Mouse (Mus musculus) intestine, embryonic 14.5 days (tissue): Measurements from ENCODE around the gene Cnnm4. TPM values are rescaled to one million over a fixed set of nuclear protein-coding genes. Genes with fewer than 3 reads are reported as not detected.

Source experiments
- ATAC-seq: fragments of 200-750 bp; cut with Nextera tagmentation; replicated peaks from 2 replicates; pipeline ENCODE4 v1.8.0; 2017; ENCODE audit warnings: low read depth, moderate number of reproducible peaks, moderate TSS enrichment, moderate library complexity; ENCODE audit not compliant: low FRiP score, low TSS enrichment
- DNase-seq: peaks from one replicate; pipeline ENCODE4 v3.0.0-alpha.2; 2018; ENCODE audit warnings: low spot score
- H3K27ac ChIP-seq: fragments of 300-500 bp; sonication (generic); 2 replicates; pipeline ENCODE4 v1.5.1; 2014; ENCODE audit warnings: low read depth, mild to moderate bottlenecking, control low read depth
- H3K27me3 ChIP-seq: fragments of 300-500 bp; sonication (generic); replicated peaks from 2 replicates; pipeline ENCODE4 v1.6.1; 2014; ENCODE audit warnings: low read length, control low read depth; ENCODE audit not compliant: control insufficient read depth, insufficient read depth
- H3K36me3 ChIP-seq: fragments of 300-500 bp; sonication (generic); 2 replicates; pipeline ENCODE4 v1.6.1; 2014; ENCODE audit warnings: low read length, control low read depth; ENCODE audit not compliant: control insufficient read depth, insufficient read depth
- H3K4me1 ChIP-seq: fragments of 300-500 bp; sonication (generic); replicated peaks from 2 replicates; pipeline ENCODE4 v1.6.1; 2014; ENCODE audit warnings: low read length, control low read depth, mixed read lengths; ENCODE audit not compliant: control insufficient read depth, insufficient read depth
- H3K4me2 ChIP-seq: fragments of 300-500 bp; sonication (generic); 2 replicates; pipeline ENCODE4 v1.6.1; 2014; ENCODE audit warnings: low read length
- H3K4me3 ChIP-seq: fragments of 300-500 bp; sonication (generic); 2 replicates; pipeline ENCODE4 v1.5.1; 2014; ENCODE audit warnings: low read depth, low read length, control low read depth, mixed read lengths
- H3K9ac ChIP-seq: fragments of 300-500 bp; sonication (generic); 2 replicates; pipeline ENCODE4 v1.6.1; 2014; ENCODE audit warnings: mild to moderate bottlenecking, low read length
- H3K9me3 ChIP-seq: fragments of 300-500 bp; sonication (generic); 2 replicates; pipeline ENCODE4 v1.6.1; 2016; ENCODE audit warnings: low read length, control low read depth; ENCODE audit not compliant: control insufficient read depth
- WGBS: fragments of 180-500 bp; shearing (Covaris S2); extraction: QIAGEN DNeasy Blood & Tissue Kit; methylation state at CpG from one replicate; pipeline ENCODE4 v1.1.7; 2014; 5-methylcytosine and 5-hydroxymethylcytosine counted together
- polyA plus RNA-seq: library from polyadenylated mRNA; unstranded; fragments of >200 nt; fragmentation: Nextera tagmentation; extraction: Ambion mirVana; gene quantifications from 2 replicates; pipeline ENCODE4 v1.2.1, GENCODE M21; 2014

Cnnm4 gene
- 27.7 and 30.2 TPM in 2 replicates for polyA plus RNA-seq

DNA sequence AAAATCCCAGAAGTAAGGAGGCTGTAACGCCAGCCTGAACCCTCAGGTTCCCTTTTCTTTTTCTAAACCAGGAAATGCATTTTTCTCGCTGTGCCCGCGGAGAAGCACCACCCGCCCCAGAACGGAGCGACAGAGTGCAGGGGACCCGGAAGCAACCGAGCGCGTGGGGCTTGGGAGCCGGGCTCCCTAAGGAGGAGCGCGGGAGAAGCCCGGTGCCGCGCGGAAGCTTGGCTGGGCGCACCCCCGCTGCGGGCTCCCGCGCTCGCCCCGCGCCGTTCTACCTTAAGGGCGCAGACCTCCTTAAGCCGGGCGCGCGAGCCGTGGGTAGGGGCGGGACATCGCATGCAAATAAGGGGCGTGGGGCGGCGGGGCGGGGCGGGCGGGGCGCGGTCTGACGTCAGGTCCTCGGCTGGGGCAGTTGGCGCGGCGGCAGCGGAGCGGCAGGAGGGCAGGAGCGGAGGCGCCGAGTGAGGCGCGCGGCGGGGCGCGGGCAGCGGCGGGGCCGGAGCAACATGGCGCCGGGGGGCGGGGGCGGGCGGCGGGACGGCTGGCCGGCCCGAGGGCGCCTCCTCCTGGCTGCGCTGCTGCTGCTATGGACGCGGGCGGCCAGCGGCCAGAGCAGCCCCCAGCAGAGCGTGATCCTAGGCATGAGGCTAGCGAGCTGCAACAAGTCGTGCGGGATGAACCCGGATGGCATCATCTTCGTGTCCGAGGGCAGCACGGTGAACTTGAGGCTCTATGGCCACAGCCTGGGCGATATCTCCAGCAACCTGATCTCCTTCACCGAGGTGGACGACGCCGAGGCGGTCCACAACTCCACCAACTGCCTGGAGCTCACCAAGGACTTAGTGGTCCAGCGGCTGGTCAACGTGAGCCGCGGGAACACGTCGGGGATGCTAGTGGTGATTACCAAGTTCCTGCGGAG, at the start of gene Cnnm4:
Gene Cnnm4 (plus strand): TSS at position 440 of the 925 bp plus-strand sequence.
- Histone ChIP-seq H3K9ac (peak within 1 kb of the TSS; percentile 73), H3K36me3 (no peaks in the 10 kb centered on the region), H3K4me1 (peaks cover 39% of the 10 kb centered on the region), H3K9me3 (no peaks in the 10 kb centered on the region), H3K27ac (peak within 1 kb of the TSS; percentile 43; the same call in 1 of the 2 replicates), H3K4me2 (peak within 1 kb of the TSS; percentile 59), H3K4me3 (peak within 1 kb of the TSS; percentile 67), H3K27me3 (no peaks in the 10 kb centered on the region)
- DNase-seq (peak; percentile 94), ATAC-seq (peak; percentile 89)
- WGBS: 3% methylated on average over 77 of the region's 98 CpGs

DNA sequence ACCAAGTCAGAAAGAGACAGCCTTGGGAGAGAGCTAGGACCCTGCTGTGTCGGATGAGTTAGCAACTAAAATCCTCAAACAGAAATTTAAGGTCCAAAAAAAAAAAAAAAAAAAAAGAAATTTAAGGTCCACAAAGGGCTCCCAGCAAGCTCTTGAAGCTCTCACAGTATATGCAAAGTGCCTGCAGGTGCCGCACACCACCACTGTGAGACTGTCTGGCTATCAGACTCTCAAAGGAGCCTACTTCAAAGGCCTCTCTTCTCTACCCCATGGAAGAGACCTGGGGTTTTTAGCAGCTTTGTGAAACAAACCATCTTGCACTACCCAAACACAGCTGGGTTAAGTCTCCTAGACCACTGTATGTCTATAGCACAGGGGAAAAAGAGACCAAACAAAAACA, 41.9 kb upstream of the Cnnm4 start:
- Histone ChIP-seq H3K4me2 (no peak overlapping the region), H3K9me3 (no peaks in the 10 kb centered on the region), H3K9ac (no peak overlapping the region), H3K4me3 (no peak overlapping the region), H3K27ac (no peak overlapping the region), H3K27me3 (no peaks in the 10 kb centered on the region), H3K4me1 (no peaks in the 10 kb centered on the region), H3K36me3 (peaks cover 93% of the 10 kb centered on the region)
- 100% methylated on average over 2 of the region's 2 CpGs for WGBS
- DNase-seq: no peak
- no peak for ATAC-seq

DNA sequence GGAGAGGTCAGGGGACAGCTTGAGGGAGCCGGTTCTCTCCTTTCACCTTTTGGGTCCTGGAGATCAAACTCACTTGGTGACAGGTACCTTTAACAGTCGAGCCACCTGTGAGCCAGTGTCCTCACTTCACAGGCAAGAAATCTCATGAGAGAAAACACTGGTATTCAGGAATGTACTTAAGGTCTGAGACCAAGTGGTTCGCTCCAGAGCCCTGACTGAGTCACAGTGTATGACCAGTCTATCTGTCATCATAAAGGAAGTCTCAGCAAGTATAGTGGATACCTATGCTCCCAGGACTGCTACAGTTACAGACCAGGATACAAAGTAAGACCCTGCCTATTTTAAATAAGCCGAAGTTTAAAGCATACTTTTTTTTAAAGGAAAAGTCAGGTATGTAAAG, 38.4 kb upstream of the Cnnm4 start:
- Histone ChIP-seq H3K4me2 (no peak overlapping the region), H3K9ac (no peak overlapping the region), H3K4me3 (no peak overlapping the region), H3K27me3 (no peaks in the 10 kb centered on the region), H3K4me1 (no peaks in the 10 kb centered on the region), H3K9me3 (no peaks in the 10 kb centered on the region), H3K27ac (no peak overlapping the region), H3K36me3 (peaks cover 92% of the 10 kb centered on the region)
- DNase-seq (no peak), ATAC-seq (no peak)
- WGBS: 86% methylated on average over 4 of the region's 4 CpGs

DNA sequence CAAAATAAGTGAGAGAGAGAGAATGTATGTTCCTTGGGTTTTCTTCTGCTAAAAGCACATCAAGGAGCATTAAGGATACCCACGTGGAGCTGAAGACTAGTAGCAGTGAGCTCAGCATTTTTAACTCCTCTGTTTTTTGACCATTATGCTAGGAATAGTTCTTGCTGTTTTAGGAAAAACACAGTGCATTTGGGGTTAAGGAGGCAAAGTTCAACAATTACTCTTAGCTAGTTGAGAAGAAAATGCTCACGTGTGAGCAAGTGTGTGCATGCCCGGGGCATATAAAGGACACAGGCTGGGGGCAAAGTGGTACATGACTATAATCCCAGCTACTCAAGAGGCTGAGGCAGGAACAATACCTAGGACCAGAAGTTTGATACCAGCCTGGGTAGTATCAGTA, 37.8 kb upstream of the Cnnm4 start:
- no peak for ATAC-seq
- Histone ChIP-seq H3K9me3 (no peaks in the 10 kb centered on the region), H3K27ac (no peak overlapping the region), H3K9ac (no peak overlapping the region), H3K27me3 (no peaks in the 10 kb centered on the region), H3K4me1 (no peaks in the 10 kb centered on the region), H3K4me3 (no peak overlapping the region), H3K36me3 (peaks cover 92% of the 10 kb centered on the region), H3K4me2 (no peak overlapping the region)
- 90% methylated on average over 3 of the region's 3 CpGs for WGBS
- no peak for DNase-seq

DNA sequence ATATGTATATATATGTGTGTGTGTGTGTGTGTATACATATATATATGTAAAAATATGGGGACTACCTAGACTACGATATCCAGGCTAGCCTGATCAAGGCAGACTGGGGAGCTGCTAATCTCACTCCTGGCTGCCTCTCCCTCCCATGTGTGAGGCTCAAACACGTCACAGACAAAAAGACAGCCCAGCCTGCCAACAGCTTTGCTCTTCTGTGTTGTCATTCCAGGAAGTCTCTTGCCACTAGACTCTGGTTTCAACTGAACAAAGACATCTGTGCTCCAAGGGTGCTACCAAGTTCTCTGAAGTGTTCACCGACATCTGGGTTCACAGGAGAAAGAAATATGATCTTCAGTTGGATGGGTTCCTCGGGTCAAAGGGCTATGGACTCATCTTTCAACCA, 36.3 kb upstream of the Cnnm4 start:
- H3K27ac ChIP-seq: no peak overlapping the region
- ATAC-seq: no peak
- H3K4me2 ChIP-seq: no peak overlapping the region
- no peaks in the 10 kb centered on the region for H3K27me3 ChIP-seq
- no peak overlapping the region for H3K9ac ChIP-seq
- no peak for DNase-seq
- no peaks in the 10 kb centered on the region for H3K4me1 ChIP-seq
- no peaks in the 10 kb centered on the region for H3K9me3 ChIP-seq
- peaks cover 90% of the 10 kb centered on the region for H3K36me3 ChIP-seq
- 88% methylated on average over 4 of the region's 4 CpGs for WGBS
- H3K4me3 ChIP-seq: no peak overlapping the region

DNA sequence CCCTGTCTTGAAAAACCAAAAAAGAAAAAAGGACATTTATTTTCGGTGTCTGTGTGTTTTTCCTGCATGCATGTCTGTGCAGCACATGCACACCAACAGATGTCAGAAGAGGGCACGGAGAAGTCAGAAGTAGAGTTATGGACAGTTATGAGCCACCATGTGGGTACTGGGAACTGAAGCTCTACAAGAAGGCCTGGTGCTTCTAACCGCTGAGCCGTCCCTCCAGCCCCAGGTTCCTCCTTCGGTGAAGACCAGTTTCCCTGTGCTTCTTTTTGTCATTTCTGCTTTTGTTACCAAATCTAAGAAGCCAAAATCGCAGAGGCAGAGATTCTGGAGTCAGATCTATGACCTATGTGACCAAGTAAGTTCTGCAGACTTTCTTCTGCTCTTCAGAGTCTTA, 34.9 kb upstream of the Cnnm4 start:
- H3K27me3 ChIP-seq: no peaks in the 10 kb centered on the region
- H3K9me3 ChIP-seq: no peaks in the 10 kb centered on the region
- 95% methylated on average over 6 of the region's 6 CpGs for WGBS
- no peaks in the 10 kb centered on the region for H3K4me1 ChIP-seq
- no peak overlapping the region for H3K4me3 ChIP-seq
- H3K9ac ChIP-seq: no peak overlapping the region
- no peak overlapping the region for H3K4me2 ChIP-seq
- DNase-seq: no peak
- H3K27ac ChIP-seq: no peak overlapping the region
- no peak for ATAC-seq
- peaks cover 81% of the 10 kb centered on the region for H3K36me3 ChIP-seq

DNA sequence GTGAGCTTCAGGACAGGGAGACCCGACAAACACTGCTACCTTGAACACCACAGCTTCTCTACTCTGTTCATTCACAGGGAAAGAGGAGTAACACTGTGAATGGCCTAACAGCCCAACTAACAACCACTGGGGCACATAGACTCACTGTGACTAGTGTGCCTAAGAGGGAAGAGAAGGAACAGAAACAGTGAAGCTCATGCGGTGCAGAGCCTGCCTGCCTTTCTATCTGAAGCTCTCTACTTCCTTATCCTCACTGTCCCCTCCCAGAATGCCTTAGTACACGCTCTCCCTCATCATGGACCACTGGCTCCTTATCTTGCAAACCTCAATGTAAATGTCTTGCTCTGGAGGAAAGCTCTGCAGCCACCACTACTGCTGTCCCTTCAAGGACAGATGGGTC, 34.2 kb upstream of the Cnnm4 start:
- peaks cover 81% of the 10 kb centered on the region for H3K36me3 ChIP-seq
- H3K4me3 ChIP-seq: no peak overlapping the region
- no peaks in the 10 kb centered on the region for H3K4me1 ChIP-seq
- DNase-seq: no peak
- 92% methylated on average over 3 of the region's 3 CpGs for WGBS
- H3K9me3 ChIP-seq: no peaks in the 10 kb centered on the region
- no peak overlapping the region for H3K27ac ChIP-seq
- ATAC-seq: no peak
- H3K4me2 ChIP-seq: no peak overlapping the region
- no peak overlapping the region for H3K9ac ChIP-seq
- H3K27me3 ChIP-seq: no peaks in the 10 kb centered on the region

DNA sequence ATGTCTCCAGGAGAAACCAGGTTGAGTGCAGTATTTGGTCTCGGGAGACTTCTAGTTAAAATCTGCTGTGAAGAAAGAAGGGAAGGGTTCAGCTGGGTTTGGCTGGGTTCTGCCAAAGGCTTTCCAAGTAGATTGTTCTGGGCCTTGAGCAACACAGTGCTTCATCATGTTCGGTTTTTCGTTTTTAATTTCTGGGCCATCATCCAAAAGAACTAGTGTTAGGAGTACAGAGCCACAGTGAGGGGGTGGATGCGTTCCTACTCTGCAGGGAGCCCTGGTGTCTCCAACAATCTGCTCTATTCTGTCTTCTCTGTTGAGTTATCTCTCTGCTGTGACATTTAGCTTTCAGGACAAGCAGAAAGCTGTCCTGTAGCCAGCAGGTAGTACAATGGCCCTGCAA, 30.3 kb upstream of the Cnnm4 start:
- Histone ChIP-seq H3K36me3 (peaks cover 52% of the 10 kb centered on the region), H3K27ac (no peak overlapping the region), H3K4me2 (no peak overlapping the region), H3K4me3 (no peak overlapping the region), H3K9me3 (no peaks in the 10 kb centered on the region), H3K9ac (no peak overlapping the region), H3K4me1 (peaks cover 4% of the 10 kb centered on the region; the same call in 1 of the 2 replicates), H3K27me3 (no peaks in the 10 kb centered on the region)
- no peak for ATAC-seq
- DNase-seq: no peak
- WGBS: 94% methylated on average over 4 of the region's 4 CpGs
